Mouse (Mus musculus) gastrocnemius, adult 8-10 months (tissue): ENCODE data around the gene Ifi203. TPM values are rescaled to one million over a fixed set of nuclear protein-coding genes. Genes with fewer than 3 reads are reported as not detected.
"Not testable (repeated sequence)": the region's sequence is repeated elsewhere in the genome, so short reads cannot be mapped to it uniquely, and the experiment has no call there.

ENCODE experiments used
- DNase-seq, 2 experiments: peaks; one replicate each; pipeline ENCODE4 v3.0.0; 2022; ENCODE audit warnings: low spot score in 2 of 2
- total RNA-seq, 4 experiments: library from RNA; stranded (reverse); gene quantifications; 2 replicates each; pipeline ENCODE4 v1.2.4; 2022

The Ifi203 gene
- 1 to 10 TPM; 1.6 to 3.4 (median 1.9) TPM for total RNA-seq

DNA sequence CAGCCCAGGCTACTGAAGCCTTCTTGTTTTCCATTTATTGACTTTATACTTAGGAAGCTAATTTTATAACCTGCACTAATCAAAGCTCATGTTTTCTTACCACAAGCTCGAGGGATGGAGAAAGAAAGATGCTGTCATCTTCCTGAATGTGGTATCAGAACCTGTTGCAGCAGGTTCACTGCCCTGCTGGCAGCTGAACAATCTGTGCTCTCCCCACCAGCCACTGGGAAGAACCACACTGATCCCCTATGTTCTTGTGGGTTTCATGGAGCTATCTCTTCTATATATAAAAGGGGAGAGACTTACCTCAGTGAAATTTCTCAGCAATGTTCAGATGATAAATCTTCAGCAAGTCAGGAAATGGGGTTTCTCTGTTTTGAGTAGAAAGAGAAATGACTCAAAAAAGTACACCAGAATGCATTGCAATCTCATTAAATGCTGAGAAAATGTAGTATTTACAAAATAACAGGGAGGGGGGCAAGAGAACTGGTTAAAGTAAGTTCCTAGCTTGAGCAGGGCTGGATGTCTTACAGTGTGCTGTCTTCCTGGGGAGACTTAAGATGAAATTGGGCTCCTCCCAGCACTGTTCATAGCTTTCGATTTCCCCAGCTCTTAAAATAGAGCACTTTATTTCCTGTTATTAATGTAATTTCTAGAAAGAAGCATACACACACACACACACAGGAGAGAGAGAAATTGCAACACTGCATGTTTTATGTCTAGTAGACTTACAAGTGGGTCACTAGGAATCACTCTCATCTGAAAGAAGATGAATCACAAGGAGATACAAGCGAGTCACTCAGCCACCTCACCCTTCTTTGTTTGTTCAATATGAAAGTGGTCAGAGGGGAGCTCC is at the start of gene Ifi203, which contains the start of gene Mndal:
TSS of gene Ifi203 (minus strand) at position 749 of the 856 bp plus-strand sequence.
TSS of gene Mndal (minus strand) at position 568 of the 856 bp plus-strand sequence.
- not testable (repeated sequence) for DNase-seq

DNA sequence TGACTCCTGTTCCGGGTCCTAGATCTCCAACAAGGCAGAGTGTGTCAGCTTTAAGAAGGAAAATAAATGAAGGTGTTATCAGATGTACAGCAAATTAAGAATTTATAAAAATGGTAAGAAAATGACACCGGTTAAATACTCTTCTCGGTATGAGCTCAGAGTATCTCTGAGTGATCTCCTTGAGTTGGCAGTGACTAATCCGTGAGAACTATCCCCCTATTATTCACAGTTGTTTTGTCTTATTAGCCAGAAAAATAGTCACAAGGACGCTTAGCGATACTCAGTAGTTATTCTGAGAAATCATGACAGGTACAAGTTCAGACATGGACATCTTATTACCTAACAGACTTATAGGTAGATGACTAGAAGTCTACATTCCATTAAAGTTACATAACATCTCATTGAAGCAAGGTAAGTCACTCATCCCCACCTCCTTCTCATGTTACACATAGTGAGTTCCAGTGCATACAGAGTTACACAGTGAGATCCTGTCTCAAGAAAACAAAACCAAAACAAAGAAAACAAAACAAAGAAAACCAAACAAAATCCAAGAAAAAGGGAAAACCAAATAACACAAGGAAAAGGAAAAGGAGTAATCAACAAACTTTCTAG is 40.3 kb upstream of the Ifi203 start, which contains the start of gene Ifi202b:
TSS of gene Ifi202b (minus strand) at position 51 of the 612 bp plus-strand sequence.
- DNase-seq = not testable (repeated sequence)

DNA sequence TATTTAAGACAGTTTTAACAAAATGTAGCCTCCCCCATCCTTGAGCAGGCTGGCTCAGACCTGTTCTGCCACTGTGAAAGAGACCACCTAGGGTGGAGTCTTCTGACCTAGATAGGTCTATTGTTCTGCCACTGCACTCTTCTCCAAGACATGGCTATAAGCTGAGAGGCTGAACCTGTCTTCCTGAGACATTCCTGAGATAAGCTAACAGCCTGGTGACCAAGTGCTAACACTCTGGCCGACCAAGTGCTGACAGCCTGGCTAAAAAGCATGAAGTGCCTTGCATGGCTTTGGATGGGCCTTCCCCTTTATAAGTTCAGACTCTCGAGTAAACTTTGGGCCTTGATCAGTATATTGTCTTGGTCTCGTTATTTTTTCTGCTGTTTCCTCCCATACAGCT is 38.6 kb upstream of the Ifi203 start:
- DNase-seq = not testable (repeated sequence)

DNA sequence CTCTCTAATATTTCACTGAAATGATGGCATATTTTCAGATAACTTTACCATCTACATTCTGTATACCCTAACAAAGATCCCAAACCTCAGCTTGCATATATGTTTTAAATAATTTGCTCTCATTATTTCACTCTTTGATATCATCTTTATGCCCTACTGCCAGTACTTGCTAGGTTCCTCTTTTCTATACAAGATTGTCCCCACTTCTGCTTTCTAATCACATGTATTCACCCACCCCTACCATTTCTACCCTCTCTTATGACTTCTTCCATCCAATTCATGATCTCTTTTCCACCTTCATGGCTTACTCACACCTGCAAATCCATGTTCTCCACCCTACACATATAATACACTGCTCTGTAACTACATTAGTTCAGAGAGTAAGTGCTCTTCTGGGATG is 35.1 kb upstream of the Ifi203 start:
- no peak for DNase-seq

DNA sequence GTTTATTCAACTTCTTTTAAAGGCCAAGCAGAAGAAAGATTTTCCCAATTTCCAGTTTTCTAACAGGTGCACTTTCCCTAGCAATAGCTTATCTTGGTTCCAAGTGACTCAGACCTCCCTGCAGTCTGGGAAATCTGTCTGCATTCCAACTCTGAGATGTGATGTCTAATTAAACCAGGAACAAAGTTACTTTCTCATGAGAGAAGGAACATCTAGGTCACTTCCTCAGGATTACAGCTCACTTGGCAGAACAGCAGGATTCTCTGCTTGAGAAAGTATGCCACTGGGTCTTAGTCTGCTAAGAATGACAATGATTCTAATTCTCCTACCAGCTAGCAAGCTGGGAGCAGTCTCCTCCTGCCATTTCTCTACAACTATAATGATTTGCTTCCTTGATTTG is 30.6 kb upstream of the Ifi203 start:
- DNase-seq = no peak

DNA sequence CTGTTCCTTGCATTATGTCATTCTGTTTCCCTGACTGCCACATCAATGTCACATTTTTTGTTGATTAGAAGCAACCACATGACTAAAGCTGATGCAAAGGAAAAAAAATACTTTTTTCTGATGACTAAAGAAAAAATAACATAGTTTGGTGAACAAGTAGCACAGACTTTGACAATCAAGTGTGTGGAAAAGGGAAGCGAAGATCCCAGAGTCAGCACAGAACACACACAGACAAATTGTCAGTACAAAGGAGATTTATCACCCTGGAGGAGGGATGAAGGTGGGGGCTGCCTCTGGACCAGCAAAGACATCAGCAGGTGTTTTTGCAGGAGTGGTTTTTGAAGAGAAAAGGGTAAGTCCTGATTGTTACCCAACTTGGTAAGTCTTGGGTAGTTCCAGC is 19.0 kb upstream of the Ifi203 start:
- not testable (repeated sequence) for DNase-seq

DNA sequence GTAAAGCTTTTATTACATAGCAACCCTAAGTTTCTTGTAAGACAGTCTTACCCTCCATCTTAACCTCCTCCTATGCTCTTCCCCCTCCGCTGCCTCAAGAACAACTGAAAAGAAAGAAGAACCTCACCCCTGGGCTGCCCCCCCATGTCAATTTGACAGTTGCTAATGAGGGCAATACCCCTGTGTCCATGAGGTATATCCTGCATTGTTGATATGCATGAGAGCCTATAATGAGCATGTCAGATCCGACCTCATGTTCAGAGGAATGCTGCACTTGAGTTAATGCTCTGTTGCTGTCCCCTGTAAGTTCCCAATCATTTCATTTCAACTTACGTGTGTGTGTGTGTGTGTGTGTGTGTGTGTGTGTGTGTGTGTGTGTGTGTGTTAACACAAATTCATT is 17.5 kb upstream of the Ifi203 start:
- DNase-seq = not testable (repeated sequence)

DNA sequence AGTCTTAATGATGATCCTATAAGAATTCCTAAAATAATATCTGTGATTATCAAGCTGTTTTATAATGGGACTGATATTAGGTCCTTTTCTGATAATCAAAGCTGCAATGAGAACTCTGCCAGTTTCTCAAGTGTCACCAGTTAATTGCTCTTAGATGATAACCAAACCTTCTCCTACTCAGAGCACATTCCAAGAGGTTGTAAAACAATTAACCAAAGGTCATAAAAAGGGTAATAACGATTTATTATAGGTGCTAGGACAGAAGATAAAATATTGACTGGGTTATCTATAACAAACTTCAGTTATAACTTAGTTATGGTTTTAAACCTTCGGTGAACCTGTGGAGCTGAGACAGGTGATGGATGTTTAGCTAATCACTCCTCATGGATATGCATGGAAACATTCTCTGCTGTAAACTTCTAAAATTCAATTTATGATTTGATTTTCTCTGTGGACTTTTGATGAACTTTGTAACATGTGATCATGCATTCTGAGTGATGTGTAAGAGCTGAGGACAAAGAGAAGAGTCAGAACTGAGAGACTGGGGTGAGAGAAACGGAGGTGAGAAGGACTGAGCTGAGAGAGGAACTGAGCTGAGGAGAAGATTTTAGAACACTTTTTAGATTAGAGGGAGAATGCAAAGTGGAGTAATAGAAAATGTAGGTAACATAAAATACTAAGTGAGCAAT is 13.5 kb upstream of the Ifi203 start:
- DNase-seq = not testable (repeated sequence)

DNA sequence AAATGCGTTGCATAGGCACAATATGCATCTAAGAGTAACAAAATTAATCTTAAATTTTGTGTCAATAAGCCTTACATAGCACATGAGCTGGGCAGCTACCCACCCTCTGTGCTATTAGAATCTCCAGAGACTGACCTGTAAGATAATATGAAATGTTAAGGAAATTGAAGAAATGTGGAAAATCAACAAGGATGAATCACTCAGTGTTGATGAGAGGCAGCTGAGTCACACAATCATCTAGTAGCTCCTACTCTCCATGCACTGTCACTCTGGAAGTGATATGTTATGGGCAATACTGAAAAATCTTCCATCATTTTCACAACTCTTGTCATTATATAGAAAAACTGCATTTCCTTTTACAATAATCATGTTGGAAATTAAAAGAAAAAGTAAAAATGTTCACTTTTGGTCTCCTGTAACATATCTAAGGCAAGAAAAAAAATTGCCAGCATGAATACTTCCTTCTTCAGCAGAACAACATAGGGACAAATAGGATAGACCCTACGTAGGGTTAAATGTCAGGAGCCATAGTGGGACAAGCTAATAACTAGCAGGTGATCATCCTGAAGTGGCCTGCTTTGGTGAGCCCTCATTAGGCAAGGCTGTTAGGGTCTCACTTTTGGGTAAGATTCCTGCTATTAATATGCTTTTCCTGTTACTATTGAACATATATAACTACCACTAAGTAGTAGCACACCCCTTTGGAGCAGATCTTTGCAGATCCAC is 12.8 kb upstream of the Ifi203 start:
- no peak for DNase-seq

DNA sequence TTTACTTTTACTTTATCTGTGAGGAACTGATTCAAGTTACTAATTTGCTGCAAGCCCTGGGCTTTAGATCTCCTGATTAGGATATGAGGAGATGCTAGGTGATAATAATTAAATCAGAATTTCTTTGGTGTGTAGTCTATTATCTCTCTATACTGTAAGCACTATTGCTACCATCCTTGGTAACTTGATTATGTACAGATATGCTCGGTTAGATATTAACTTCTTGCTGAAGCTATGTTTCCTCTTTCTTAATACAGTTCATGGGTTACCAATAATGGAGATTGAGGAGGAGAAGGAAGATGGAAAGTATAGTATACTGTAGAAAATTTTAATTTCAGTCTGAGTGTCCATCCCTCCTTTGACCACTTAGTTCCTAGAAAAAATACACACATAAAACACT is 11.1 kb upstream of the Ifi203 start:
- DNase-seq = no peak

DNA sequence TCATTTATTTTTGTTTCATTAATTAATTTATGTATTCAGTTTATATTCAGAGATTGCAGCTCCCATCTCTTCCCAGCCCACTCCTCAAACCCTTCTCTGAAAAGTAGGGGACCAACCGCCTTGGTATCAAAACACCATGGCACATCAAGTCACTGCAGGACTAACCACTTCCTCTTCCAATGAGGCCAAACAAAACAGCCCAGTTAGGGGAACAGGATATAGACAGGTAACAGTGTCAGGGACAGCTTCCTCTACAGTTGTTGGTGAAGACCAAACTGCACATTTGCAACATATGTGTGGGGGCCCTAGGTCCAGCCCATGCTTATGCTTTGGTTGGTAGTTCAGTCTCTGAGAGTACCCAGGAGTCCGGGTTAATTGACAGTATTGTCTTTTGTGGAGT is 6.6 kb upstream of the Ifi203 start:
- DNase-seq = not testable (repeated sequence)

DNA sequence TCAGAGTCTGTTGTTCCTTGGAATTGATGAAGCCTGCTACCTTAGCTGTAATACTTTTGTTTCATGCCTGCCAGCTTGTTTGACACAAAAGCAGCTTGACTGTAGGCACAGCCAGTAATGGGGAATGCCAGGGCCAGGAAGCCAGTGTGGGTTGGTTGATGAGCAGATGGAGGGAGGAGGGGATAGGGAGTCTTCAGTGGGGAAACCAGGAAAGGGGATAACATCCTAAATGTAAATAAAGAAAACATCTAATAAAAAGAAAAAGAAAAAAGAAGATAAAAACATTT is 251 bp upstream of the Ifi203 start:
- not testable (repeated sequence) for DNase-seq

DNA sequence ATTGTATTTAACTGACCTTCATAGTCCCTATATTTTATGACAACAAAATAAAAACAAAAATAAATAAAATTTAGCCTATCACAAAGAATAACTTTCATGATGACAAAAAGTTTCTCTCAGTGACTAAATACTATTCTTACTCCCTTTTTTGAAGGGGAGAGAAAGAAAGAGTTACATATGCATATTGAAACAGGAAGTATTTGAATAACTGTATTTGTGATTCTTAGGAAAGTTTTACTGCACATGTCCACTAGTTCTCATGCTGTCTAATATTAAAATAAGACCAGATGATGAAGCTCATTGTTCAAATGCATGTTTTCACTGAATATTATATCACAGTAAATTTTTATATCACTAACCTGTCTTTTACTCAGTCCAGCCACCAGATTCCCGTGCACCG is 950 bp downstream of the Ifi203 start:
- DNase-seq = not testable (repeated sequence)

DNA sequence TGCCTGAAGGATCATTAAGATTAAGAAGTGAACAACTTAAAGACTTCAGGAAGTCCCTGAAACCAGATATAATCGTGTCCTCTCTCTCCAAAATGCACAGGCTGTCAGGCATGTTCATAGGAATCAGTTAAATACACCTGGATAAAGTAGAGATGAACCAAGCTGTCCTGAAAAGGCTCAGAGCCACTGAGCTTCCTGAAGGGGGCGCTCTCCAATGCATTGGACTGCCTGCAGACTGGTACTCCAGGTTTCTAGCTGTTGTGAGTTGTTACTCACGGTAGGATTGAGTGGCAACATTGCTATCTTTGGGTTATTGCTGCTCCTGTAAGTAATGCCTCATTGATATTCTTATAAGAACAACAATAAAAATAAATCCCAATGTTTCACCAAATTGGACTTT is 23.2 kb downstream of the Ifi203 start:
- not testable (repeated sequence) for DNase-seq

DNA sequence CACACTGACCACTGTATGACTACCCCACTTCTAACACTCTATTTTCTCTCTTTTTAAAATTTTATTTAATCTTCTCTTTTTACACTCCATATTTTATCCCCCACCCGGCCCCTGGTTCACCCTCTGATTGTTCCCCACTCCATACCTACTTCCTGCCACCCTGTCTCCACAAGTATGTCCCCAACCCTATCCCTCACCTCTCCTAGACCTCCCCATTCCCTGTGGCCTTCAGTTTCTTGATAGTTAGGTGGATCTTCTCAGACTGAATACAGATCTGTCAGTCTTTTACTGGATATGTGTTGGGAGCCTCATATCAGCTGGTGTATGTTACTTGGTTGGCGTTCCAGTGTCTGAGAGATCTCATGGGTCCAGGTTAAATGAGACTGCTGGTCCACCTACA is 27.9 kb downstream of the Ifi203 start:
- DNase-seq = no peak

DNA sequence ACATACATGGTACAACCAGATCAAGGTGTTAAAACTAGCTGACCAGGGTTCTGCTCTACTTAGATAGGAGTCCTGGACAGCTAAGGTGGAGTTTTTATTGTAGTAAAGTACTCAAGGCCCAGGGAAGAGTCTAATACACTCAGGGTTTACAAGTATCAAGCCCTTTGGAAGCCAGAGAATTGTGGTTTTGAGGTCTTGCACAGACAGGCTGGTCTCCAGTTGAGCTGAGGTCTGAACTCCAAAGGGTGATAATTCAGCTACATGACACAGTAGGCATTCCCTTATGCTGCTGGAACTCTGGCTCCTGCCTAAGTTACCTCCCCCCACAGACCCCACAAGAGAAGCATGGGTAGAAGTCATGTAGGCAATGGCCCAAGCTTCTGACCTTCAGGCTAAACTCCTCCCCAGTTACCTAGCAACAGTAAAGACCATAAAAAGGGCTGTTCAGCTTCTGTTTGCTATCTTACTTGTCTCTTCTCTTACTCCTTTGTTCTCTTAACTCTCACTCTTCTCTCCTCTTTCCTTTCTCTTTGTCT is 29.1 kb downstream of the Ifi203 start:
- not testable (repeated sequence) for DNase-seq

DNA sequence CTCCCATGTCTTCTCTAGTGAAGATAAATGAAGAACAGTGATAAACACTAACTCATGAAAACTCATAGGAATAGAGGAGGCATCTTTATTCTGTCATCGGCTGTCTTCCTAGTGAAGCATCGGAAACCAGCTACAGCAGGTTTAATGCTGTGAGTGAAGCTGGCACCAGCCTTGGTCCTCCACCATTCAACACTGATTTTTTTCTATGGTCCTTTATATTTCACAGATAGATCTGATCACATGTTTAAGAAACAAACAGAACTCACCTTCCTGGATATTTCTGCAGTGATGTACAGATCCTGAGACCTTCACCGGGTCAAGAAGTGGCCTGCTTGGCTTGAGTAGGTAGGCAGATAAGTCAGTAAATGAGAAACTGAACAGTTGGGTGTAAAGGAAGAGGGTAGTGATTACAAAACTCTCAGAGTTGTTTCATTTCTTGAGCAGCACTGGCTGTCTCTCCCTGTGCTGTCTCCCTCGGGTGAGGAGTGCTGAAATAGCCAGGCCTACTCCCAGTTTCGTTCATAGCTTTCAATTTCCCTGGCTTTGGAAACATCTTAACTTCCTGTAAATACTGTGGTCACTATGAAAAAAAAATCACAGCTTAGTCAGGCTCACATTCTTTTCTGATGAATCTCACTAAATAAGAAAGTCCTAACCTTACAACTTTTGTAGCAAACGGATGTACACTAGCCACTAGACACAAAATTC is 29.8 kb downstream of the Ifi203 start, which contains the start of gene Ifi211:
TSS of gene Ifi211 (minus strand) at position 499 of the 708 bp plus-strand sequence.
- peak in 1 of 2 experiments; percentile 28 for DNase-seq

DNA sequence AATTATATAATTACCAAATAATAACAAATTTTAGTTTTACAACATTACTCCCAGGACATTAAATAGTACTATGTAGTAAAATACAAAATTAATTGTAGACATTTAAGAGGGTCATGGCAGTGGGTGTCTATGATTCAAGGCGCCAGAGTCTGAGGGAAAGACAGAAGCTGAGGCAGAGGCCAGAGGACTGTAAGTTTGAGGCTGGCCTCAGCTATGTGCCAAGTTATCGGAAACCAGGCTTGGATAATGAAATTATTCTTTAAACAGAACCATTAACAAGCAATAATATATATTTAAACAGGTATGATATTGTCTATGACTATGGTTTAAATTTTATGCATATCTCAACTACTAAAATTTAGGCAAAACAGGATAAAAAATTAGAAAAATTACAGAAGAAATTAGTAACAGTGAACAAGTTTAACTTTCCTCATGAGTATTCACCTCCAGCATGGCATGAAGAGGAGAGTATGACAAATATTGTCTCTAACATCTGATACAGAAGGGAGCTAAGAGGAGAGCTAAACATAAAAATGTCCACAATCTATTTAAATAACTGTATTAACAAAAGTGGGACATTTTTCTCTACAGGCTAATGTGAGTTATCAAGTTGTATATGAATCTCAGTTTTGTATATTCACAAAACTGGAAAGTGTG is 30.5 kb downstream of the Ifi203 start:
- no peak for DNase-seq

DNA sequence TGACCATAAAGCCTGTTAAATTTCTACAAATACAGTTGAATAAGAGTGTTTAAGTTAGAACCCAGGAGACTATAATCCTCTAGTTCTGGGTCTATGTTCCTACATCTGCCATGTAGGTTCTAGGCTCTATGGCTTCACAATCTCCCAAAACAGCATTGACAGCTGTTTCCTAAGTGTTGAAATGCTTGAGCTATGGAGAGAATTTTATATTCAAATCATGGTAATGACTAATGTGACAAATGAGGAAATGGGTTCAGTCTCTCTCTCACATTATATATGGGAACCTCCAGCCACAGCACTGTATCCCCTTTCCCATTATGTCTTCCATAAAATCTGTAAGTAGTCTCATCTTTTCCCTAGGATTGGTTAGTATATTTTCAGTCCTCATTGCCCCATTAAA is 34.1 kb downstream of the Ifi203 start:
- not testable (repeated sequence) for DNase-seq

DNA sequence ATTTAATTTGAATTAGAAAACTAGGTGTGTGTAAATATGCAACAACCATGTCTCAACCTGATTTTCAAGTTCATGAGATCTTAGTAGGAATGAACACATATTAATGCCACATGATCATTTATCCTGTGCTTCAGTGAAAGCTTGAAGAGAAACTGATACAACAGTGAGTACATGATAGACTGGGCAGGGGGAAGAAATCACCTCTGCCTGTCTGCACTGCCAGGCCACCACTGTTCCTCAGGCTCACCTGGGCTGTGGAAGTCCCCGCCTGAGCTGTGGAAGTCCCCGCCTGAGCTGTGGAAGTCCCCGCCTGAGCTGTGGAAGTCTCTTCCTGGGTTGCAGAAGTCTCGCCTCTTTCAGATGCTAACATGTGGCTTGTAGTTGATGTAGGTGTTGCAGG is 36.6 kb downstream of the Ifi203 start:
- DNase-seq = not testable (repeated sequence)
